Mouse (Mus musculus) midbrain, embryonic 13.5 days (tissue): ENCODE data around the gene Ech1. TPM values are rescaled to one million over a fixed set of nuclear protein-coding genes. Genes with fewer than 3 reads are reported as not detected.

Experiments used
- ATAC-seq: fragments of 200-750 bp; cut with Nextera tagmentation; 2 replicates; pipeline ENCODE4 v1.8.0; 2017; ENCODE audit warnings: mild to moderate bottlenecking, moderate TSS enrichment, moderate library complexity
- H3K27ac ChIP-seq: fragments of 300-500 bp; sonication (generic); 2 replicates; pipeline ENCODE4 v1.5.1; 2015; ENCODE audit warnings: inconsistent platforms, mild to moderate bottlenecking, moderate library complexity
- H3K27me3 ChIP-seq: fragments of 300-500 bp; sonication (generic); 2 replicates; pipeline ENCODE4 v1.6.1; 2015; ENCODE audit warnings: mild to moderate bottlenecking, inconsistent platforms
- H3K36me3 ChIP-seq: fragments of 300-500 bp; sonication (generic); 2 replicates; pipeline ENCODE4 v1.6.1; 2015; ENCODE audit warnings: mild to moderate bottlenecking, inconsistent platforms
- H3K4me1 ChIP-seq: fragments of 300-500 bp; sonication (generic); replicated peaks from 2 replicates; pipeline ENCODE4 v1.6.1; 2015; ENCODE audit warnings: inconsistent platforms
- H3K4me2 ChIP-seq: fragments of 300-500 bp; sonication (generic); replicated peaks from 2 replicates; pipeline ENCODE4 v1.6.1; 2015; ENCODE audit warnings: moderate library complexity, mild to moderate bottlenecking, inconsistent platforms
- H3K4me3 ChIP-seq: fragments of 300-500 bp; sonication (generic); replicated peaks from 2 replicates; pipeline ENCODE4 v1.5.1; 2015; ENCODE audit warnings: mild to moderate bottlenecking, inconsistent platforms
- H3K9ac ChIP-seq: fragments of 300-500 bp; sonication (generic); replicated peaks from 2 replicates; pipeline ENCODE4 v1.6.1; 2015; ENCODE audit warnings: mild to moderate bottlenecking, inconsistent platforms
- H3K9me3 ChIP-seq: fragments of 300-500 bp; sonication (generic); 2 replicates; pipeline ENCODE4 v1.6.1; 2016; ENCODE audit warnings: mild to moderate bottlenecking, inconsistent platforms
- WGBS: fragments of 180-500 bp; shearing (Covaris S2); methylation state at CpG from one replicate; pipeline ENCODE4 v1.1.7; 2015; 5-methylcytosine and 5-hydroxymethylcytosine counted together
- polyA plus RNA-seq: library from polyadenylated mRNA; unstranded; fragments of >200 nt; fragmentation: Nextera tagmentation; extraction: Ambion mirVana; gene quantifications from 2 replicates; pipeline ENCODE4 v1.2.1, GENCODE M21; 2015

Ech1 gene
- polyA plus RNA-seq, 1 experiment from 2014 or later, result 71.6 TPM

GRCm38 (mm10) chr7:28792391-28793185 lies 32.4 kb upstream of the Ech1 start:
- Histone ChIP-seq H3K27me3 (0 out of 2 replicates have a peak, but pooled peaks cover 8% of the 10 kb centered on the region), H3K27ac (no peak overlapping the region), H3K4me2 (no peak overlapping the region), H3K4me1 (peaks cover 7% of the 10 kb centered on the region), H3K9ac (no peak overlapping the region), H3K36me3 (peaks cover 13% of the 10 kb centered on the region), H3K4me3 (no peak overlapping the region), H3K9me3 (no peaks in the 10 kb centered on the region)
- ATAC-seq, result no peak
- WGBS, result 88% methylated on average over 14 of the region's 14 CpGs

GRCm38 (mm10) chr7:28793834-28794233 lies 31.2 kb upstream of the Ech1 start:
- Histone ChIP-seq H3K9ac (no peak overlapping the region), H3K4me2 (no peak overlapping the region), H3K4me3 (no peak overlapping the region), H3K9me3 (no peaks in the 10 kb centered on the region), H3K27me3 (0 out of 2 replicates have a peak, but pooled peaks cover 8% of the 10 kb centered on the region), H3K27ac (no peak overlapping the region), H3K4me1 (peaks cover 7% of the 10 kb centered on the region), H3K36me3 (0 out of 2 replicates have a peak, but pooled peaks cover under 1% of the 10 kb centered on the region)
- no peak for ATAC-seq
- 38% methylated on average over 2 of the region's 2 CpGs for WGBS

GRCm38 (mm10) chr7:28794496-28794895 lies 30.5 kb upstream of the Ech1 start:
- H3K9ac ChIP-seq, result no peak overlapping the region
- no peaks in the 10 kb centered on the region for H3K9me3 ChIP-seq
- H3K4me3 ChIP-seq, result no peak overlapping the region
- WGBS, result 83% methylated on average over 2 of the region's 3 CpGs
- no peak overlapping the region for H3K27ac ChIP-seq
- 0 out of 2 replicates have a peak, but pooled peaks cover 8% of the 10 kb centered on the region for H3K27me3 ChIP-seq
- no peak overlapping the region for H3K4me2 ChIP-seq
- H3K4me1 ChIP-seq, result peaks cover 7% of the 10 kb centered on the region
- no peaks in the 10 kb centered on the region for H3K36me3 ChIP-seq
- ATAC-seq, result no peak

DNA sequence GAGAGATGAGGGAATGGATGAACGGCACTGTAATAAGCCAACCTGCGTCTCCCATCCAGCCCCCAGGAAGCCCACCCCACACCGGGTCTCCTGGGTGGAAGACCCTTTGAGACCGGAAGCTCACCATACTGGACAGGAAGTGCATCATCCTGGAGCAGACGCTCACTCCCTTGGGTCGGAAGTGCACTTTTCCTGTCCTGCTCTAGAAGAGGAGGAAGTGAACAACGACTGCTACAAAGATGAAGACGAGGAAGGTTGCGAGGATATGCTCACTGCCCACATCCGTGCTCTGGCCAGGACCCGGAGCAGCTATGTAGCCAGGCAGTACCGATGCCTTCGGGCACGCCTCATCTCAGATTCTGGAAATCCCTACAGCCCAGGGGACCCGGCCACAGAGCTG lies 29.2 kb upstream of the Ech1 start:
- H3K9ac ChIP-seq, result no peak overlapping the region
- no peak overlapping the region for H3K27ac ChIP-seq
- no peak for ATAC-seq
- H3K4me2 ChIP-seq, result peak overlapping the region; percentile 15; the same call in 1 of the 2 replicates
- no peaks in the 10 kb centered on the region for H3K9me3 ChIP-seq
- peaks cover 7% of the 10 kb centered on the region for H3K4me1 ChIP-seq
- no peaks in the 10 kb centered on the region for H3K36me3 ChIP-seq
- 0 out of 2 replicates have a peak, but pooled peaks cover 8% of the 10 kb centered on the region for H3K27me3 ChIP-seq
- 86% methylated on average over 15 of the region's 15 CpGs for WGBS
- H3K4me3 ChIP-seq, result no peak overlapping the region; the same call in 1 of the 2 replicates

DNA sequence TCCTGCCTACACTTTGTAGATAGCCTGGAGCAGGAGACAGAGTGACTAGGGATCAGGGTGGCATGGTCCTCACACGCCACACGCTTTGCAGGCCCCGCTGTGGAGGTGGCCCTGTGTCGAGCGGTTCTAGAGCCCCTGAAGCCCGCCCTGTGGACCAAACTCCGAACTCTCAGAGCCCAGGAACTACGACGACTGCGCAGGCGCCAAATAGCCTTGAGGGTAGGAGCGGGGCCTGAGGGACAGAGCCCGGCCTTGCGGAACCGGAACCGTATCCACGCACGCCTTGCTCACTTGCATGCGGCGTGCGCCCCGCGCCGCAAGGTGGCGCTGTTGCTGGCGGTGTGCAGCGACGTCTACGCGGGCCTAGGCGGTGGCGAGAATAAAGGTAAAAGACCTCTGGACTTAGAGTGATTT lies 28.4 kb upstream of the Ech1 start:
- Histone ChIP-seq H3K27ac (no peak overlapping the region), H3K4me1 (peaks cover 7% of the 10 kb centered on the region), H3K9ac (0 out of 2 replicates have a peak overlapping the region, but pooled peaks have one; percentile 36), H3K4me3 (peak overlapping the region; percentile 14), H3K27me3 (0 out of 2 replicates have a peak, but pooled peaks cover 8% of the 10 kb centered on the region), H3K36me3 (no peaks in the 10 kb centered on the region), H3K9me3 (no peaks in the 10 kb centered on the region), H3K4me2 (peak overlapping the region; percentile 48)
- 14% methylated on average over 32 of the region's 32 CpGs for WGBS
- ATAC-seq, result peak; percentile 80

- Histone ChIP-seq H3K36me3 (no peaks in the 10 kb centered on the region), H3K27me3 (0 out of 2 replicates have a peak, but pooled peaks cover 8% of the 10 kb centered on the region), H3K4me1 (peaks cover 18% of the 10 kb centered on the region), H3K27ac (no peak overlapping the region), H3K9ac (no peak overlapping the region), H3K4me2 (no peak overlapping the region), H3K9me3 (no peaks in the 10 kb centered on the region), H3K4me3 (no peak overlapping the region)
- WGBS, result 95% methylated on average over 9 of the region's 9 CpGs
- ATAC-seq, result no peak
Measured at GRCm38 (mm10) chr7:28799994-28800393, 25.0 kb upstream of the Ech1 start.

DNA sequence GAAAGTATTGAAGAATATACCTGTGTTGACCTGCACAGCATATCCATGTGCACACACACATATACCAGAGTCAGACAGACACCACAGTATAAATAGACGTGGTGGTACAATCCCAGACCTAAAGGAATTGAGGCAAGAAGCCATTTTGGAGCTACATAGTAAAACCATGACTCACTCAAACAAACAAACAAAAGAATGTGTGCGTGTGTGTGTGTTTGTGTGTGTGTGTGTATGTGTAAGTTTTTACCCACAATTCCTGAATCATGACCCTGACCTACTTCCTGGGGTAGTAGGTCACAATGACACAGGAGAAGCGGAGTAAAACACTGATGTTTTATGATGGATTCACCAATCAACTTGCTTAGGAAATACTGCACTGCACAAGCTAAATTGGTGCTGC lies 23.6 kb upstream of the Ech1 start:
- Histone ChIP-seq H3K27me3 (no peaks in the 10 kb centered on the region), H3K4me2 (no peak overlapping the region), H3K9ac (no peak overlapping the region), H3K9me3 (no peaks in the 10 kb centered on the region), H3K4me3 (no peak overlapping the region), H3K4me1 (peaks cover 17% of the 10 kb centered on the region), H3K36me3 (no peaks in the 10 kb centered on the region), H3K27ac (no peak overlapping the region)
- ATAC-seq, result no peak
- 85% methylated on average over 3 of the region's 3 CpGs for WGBS

DNA sequence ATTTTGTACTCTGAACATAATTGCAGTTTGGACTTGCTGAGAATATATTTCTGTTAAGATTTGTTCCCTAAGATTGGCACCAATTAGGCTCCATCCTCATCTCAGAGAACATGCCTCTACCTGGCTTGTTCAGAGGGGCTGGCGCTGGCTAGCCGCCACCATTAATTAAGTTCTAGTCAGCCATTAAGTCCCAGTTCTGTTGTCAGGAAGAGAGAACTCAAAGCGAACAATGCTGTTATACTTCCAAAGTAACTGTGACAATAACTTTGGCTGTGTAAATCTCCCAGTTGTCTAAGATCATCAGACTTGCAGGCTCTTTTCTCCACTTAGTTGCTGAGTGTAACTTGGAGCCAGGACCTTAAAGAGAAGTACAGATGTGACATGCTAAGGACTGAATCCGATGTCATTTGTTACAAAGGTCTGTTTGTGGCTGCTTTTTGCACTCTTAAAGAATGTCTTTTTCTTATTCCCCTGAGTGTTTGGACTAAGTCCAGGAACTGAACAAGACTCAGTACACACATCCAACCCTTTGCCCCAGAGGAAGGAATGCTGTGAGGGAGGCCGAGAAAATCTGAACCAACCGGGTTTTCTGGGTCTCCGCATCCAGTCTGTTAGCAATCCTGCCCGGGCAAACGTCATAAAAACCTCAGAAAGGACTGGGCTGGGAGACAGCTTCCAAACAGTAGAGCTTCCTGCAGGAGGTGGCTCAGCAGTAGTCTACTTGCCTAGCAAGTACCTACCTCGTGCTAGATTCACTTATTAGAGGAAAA lies 22.9 kb upstream of the Ech1 start:
- 30% methylated on average over 10 of the region's 10 CpGs for WGBS
- Histone ChIP-seq H3K4me2 (no peak overlapping the region), H3K27me3 (no peaks in the 10 kb centered on the region), H3K36me3 (no peaks in the 10 kb centered on the region), H3K9me3 (no peaks in the 10 kb centered on the region), H3K9ac (no peak overlapping the region), H3K4me3 (no peak overlapping the region), H3K27ac (no peak overlapping the region; the same call in 1 of the 2 replicates), H3K4me1 (peaks cover 11% of the 10 kb centered on the region)
- ATAC-seq, result no peak

DNA sequence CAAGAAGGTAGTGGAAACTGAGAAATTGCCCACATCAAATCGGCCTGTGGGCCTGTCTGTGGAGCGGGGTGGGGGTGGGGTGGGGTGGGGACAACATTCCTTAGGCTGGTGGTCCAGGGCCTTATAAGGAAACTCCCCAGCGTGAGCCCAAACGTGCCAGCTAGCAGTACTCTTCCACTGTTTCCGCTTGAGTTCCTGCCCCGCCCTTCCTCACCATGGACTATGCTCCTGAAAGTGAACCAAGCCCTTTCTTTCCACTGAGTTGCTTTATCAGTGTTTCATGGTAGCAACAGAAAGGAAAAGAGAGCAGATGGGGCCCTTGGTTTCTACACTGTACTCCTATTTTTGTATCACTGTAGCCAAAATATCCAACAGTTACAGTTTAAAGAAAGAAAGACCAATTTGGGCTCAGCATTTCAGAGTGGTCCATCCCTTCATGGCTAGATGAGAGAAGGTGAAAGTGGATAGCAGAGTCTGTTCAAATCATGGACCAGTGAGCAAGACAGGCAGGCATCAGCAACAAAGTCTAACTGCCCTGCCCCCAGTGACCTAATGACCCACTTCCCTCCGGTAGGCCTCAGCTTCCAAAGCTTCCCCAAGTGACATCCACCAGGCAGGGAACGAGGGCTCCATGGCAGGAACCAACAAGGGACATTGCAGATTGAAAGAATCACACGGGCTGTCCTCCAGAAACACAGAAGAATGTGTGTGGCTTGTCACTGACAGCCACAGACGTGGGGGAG lies 22.0 kb upstream of the Ech1 start:
- no peak overlapping the region; the same call in 1 of the 2 replicates for H3K27ac ChIP-seq
- H3K9ac ChIP-seq, result no peak overlapping the region
- no peaks in the 10 kb centered on the region for H3K9me3 ChIP-seq
- no peak for ATAC-seq
- H3K4me3 ChIP-seq, result no peak overlapping the region
- peaks cover 17% of the 10 kb centered on the region for H3K4me1 ChIP-seq
- no peaks in the 10 kb centered on the region for H3K27me3 ChIP-seq
- WGBS, result 9% methylated on average over 10 of the region's 10 CpGs
- H3K36me3 ChIP-seq, result no peaks in the 10 kb centered on the region
- no peak overlapping the region for H3K4me2 ChIP-seq

DNA sequence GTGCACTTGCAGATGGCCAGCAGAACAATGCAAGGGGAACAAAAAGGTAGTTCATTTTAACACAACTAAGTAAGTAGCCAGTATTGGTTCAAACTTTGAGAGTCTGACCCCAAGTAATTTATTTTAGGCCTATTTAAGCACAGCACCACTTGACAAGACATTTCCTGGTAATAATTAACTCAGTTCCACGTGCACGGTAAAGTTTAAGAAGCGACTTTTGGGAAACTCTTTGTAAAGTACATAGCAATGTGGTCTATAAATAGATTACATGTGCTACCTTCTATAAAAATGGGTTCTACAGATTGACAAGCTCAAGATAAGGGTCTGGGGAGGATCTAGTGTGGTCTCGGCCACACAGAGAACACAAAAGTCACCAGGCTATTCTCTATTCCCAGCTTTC lies 21.3 kb upstream of the Ech1 start:
- Histone ChIP-seq H3K4me3 (no peak overlapping the region), H3K4me1 (peaks cover 20% of the 10 kb centered on the region), H3K9ac (no peak overlapping the region), H3K27me3 (no peaks in the 10 kb centered on the region), H3K36me3 (no peaks in the 10 kb centered on the region), H3K4me2 (no peak overlapping the region), H3K9me3 (no peaks in the 10 kb centered on the region), H3K27ac (no peak overlapping the region)
- no peak for ATAC-seq
- 76% methylated on average over 4 of the region's 4 CpGs for WGBS

DNA sequence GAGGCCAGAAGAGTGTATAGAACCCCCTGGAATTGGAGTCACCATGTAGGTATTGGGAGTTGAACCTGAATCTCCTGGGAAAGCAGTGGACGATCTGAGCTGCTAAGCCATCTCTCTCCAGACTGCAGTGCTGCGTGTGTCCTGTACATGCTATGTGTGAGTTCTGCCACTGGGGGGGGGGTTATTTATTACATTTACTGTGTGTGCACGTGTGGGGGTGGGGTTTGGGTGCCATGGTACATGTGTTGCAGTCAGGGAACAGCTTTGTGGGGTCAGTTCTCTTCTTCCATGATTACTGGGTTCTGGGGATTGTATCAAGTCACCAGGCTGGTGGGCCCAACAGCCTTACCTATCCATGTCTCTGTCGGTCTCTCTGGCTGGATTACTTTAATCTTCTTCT lies 18.1 kb upstream of the Ech1 start:
- Histone ChIP-seq H3K4me1 (peaks cover 26% of the 10 kb centered on the region), H3K9me3 (no peaks in the 10 kb centered on the region), H3K27ac (no peak overlapping the region), H3K9ac (no peak overlapping the region), H3K36me3 (no peaks in the 10 kb centered on the region), H3K27me3 (no peaks in the 10 kb centered on the region), H3K4me3 (no peak overlapping the region), H3K4me2 (no peak overlapping the region)
- 78% methylated on average over 4 of the region's 4 CpGs for WGBS
- no peak for ATAC-seq
